ENCODE assay signal across 8 mouse cellular contexts in genomic region chr17:35126206-35126611, GRCm38 (mm10). TPM values are rescaled to one million over a fixed set of nuclear protein-coding genes. Genes with fewer than 3 reads are reported as not detected.
DNase-seq lines count a peak whose midpoint lies in the region; ATAC-seq and TF ChIP-seq lines count a peak whose summit lies in the region.

TSS of gene D17H6S53E (plus strand) at chr17:35126373.

- WGBS in hindbrain, embryonic 14.5 days, result under 1% methylated on average over 36 of the region's 36 CpGs
- WGBS in macrophage (ENCODE audit: missing documents), result under 1% methylated on average over 33 of the region's 36 CpGs

- CTCF ChIA-PET in Patski (lab: Charles Lee), result interaction anchor here (0.9 to 2.1 kb wide), 3 partner anchors 10 to 36 kb away, joined by 4 to 11 read pairs (median 6); partner anchors contain the start of gene Ly6g5b

- ATAC-seq in Patski, result peak; percentile 40
- peak; percentile 48 for ATAC-seq in hindbrain, embryonic 14.5 days (ENCODE audit: low FRiP score)

- POLR2A ChIA-PET in Patski (lab: Charles Lee), result interaction anchor here (0.6 to 1.5 kb wide), 5 partner anchors 10 to 116 kb away, joined by 3 to 4 read pairs (median 3); partner anchors contain the start of gene Ddx39b

- intact Hi-C loops in left cerebral cortex, adult 2 months (cut with DNase I), result no loop called here

- H3K4me1 ChIP-seq in hindbrain, embryonic 14.5 days (replicated peaks; ENCODE audit: control insufficient read depth, insufficient read depth, low read length), result peaks cover 15% of the 10 kb centered on the region

- no peak for DNase-seq in Patski (ENCODE audit: low read depth, low spot score)
- peak; percentile 72 to 79 for DNase-seq in cerebellum, postnatal 14 days
- peak; percentile 67 to 75 for DNase-seq in frontal cortex, postnatal 36 days (ENCODE audit: low spot score in 2 of 2)
- DNase-seq in hindbrain, embryonic 14.5 days (ENCODE audit: low spot score), result peak; percentile 70
- DNase-seq in left cerebral cortex, adult 2 months (ENCODE audit: extremely low spot score in 1 of 2, low spot score in 2 of 2), result peak; percentile 70 to 72
- DNase-seq in right cerebral cortex, adult 18-20 months, result peak; percentile 73
- DNase-seq in urinary bladder, adult 2 months (ENCODE audit: low spot score), result peak; percentile 75

- no peaks in the 10 kb centered on the region for H3K27me3 ChIP-seq in Patski
- H3K27me3 ChIP-seq in hindbrain, embryonic 14.5 days (ENCODE audit: control insufficient read depth, insufficient read depth, low read length), result no peaks in the 10 kb centered on the region

- H3K79me2 ChIP-seq in macrophage (ENCODE audit: inconsistent target), result peaks cover 65% of the 10 kb centered on the region

- peaks cover 39% of the 10 kb centered on the region for H3K36me3 ChIP-seq in hindbrain, embryonic 14.5 days (replicated peaks; ENCODE audit: control insufficient read depth, insufficient read depth)
- H3K36me3 ChIP-seq in macrophage (ENCODE audit: inconsistent target), result peaks cover 28% of the 10 kb centered on the region

- in situ Hi-C loops in Patski (cut with MboI; ENCODE audit: low pct_unique_long_range_greater_than_20kb), result loop anchor here (25.0 kb wide), 1 partner anchor 489 kb away; the partner anchor contains the start of genes Atf6b, Fkbpl, Ppt2 and Prrt1

- no peak for TF ChIP-seq CTCF in Patski (IDR thresholded peaks at IDR 0.05)
- TF ChIP-seq CTCF in left cerebral cortex, adult 2 months (IDR thresholded peaks at IDR 0.05), result no peak

- peak within 1 kb of the TSS; percentile 53 for H3K4me2 ChIP-seq in hindbrain, embryonic 14.5 days (replicated peaks)

- H3K9ac ChIP-seq in hindbrain, embryonic 14.5 days, result peak within 1 kb of the TSS; percentile 80

- H3K27ac ChIP-seq in hindbrain, embryonic 14.5 days, result peak within 1 kb of the TSS; percentile 71
- peak within 1 kb of the TSS; percentile 96 for H3K27ac ChIP-seq in left cerebral cortex, adult 2 months
- peak within 1 kb of the TSS; percentile 85 for H3K27ac ChIP-seq in macrophage

- H3K4me3 ChIP-seq in hindbrain, embryonic 14.5 days (replicated peaks; ENCODE audit: low read length), result peak within 1 kb of the TSS; percentile 54
- H3K4me3 ChIP-seq in left cerebral cortex, adult 2 months, result peak within 1 kb of the TSS; percentile 62
- H3K4me3 ChIP-seq in macrophage (ENCODE audit: inconsistent target), result peak within 1 kb of the TSS; percentile 75

- no peaks in the 10 kb centered on the region for H3K9me3 ChIP-seq in hindbrain, embryonic 14.5 days (ENCODE audit: control insufficient read depth, low read length)

RNA-seq across cellular contexts. Expression of gene D17H6S53E, which starts in this region (rescaled TPM):
- 29.3 TPM for polyA plus RNA-seq in Patski (2021)
- polyA plus RNA-seq in hindbrain, embryonic 14.5 days (2014; fragmentation: Nextera tagmentation; extraction: Ambion mirVana), result 6.0 and 6.2 TPM in 2 replicates
- 10 to 100 TPM; 27.0 to 28.5 TPM for total RNA-seq in left cerebral cortex, adult 2 months (2021)
- total RNA-seq in macrophage (2018; cell fraction: chromatin; rRNA removed), result 10 to 100 TPM in 23 of 26 experiments, 1 to 10 TPM in 3; 4.7 to 47.8 (median 23.0) TPM
- 10 to 100 TPM; 11.5 to 40.9 (median 26.4) TPM for total RNA-seq in macrophage (2018; cell fraction: cytosol; rRNA removed)
- total RNA-seq in macrophage (2018; cell fraction: nucleus; rRNA removed), result 10 to 100 TPM in 25 of 26 experiments, 1 to 10 TPM in 1; 9.5 to 72.8 (median 34.0) TPM
- polyA plus RNA-seq in macrophage (2018), result 11.5 to 23.5 TPM (median 22.0 TPM) in 3 replicates
- 10.2 and 12.6 TPM in 2 replicates for polyA plus RNA-seq in urinary bladder, adult 2 months (2012; rRNA removed)
